Mouse (Mus musculus): ENCODE measurements at regions not wholly inside any gene's neighbourhood (a gene's known extent, or its start where the extent isn't known, plus 50 kb on each side); places are given as distances from the start of the nearest gene placed in this dataset.

DNA sequence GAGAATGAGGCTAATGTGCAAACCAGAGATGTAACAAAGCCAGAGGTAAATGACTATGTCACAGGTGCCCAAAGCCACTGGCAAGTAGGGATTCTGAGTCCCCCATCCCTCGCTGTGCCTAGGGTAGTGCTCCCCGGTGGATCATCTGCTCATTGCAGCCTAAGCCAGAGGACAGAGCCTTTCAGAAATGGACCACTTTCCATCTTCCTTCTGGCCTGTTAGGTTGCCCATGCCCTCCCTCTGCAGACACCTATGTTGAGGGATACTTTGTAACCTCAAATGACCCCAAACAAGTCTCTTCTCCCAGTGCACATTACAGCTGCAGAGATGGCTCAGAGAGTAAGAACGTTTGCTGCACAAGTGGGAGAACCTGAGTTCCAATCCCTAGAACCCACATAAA is 153.3 kb upstream of the Ctnnb1 start:
- TF ChIP-seq CTCF (IDR thresholded peaks at IDR 0.05; ENCODE audit: low read depth, low read length) (peak; percentile 12), EP300 (IDR thresholded peaks at IDR 0.05; ENCODE audit: insufficient read depth, low read depth, low read length) (no peak)

Data from ES-Bruce4 (cell line).